Mouse (Mus musculus): ENCODE measurements around the gene Ankrd53. TPM values are rescaled to one million over a fixed set of nuclear protein-coding genes. Genes with fewer than 3 reads are reported as not detected.
"Not testable (repeated sequence)": the region's sequence is repeated elsewhere in the genome, so short reads cannot be mapped to it uniquely, and the experiment has no call there.

Gene Ankrd53
- polyA plus RNA-seq, 1 experiment: not detected

- 87% methylated on average over 9 of the region's 9 CpGs for WGBS
- DNase-seq (ENCODE audit: low read depth, low spot score): no peak
These were observed 6.4 kb upstream of the Ankrd53 start for GRCm38 (mm10) chr6:83756051-83756450.

- WGBS: 4% methylated on average over 35 of the region's 35 CpGs
- peak; percentile 11 for DNase-seq (ENCODE audit: low read depth, low spot score)
These were observed 512 bp downstream of the Ankrd53 start for GRCm38 (mm10) chr6:83762880-83763431.

GRCm38 (mm10) chr6:83766982-83767381, 4.5 kb downstream of the Ankrd53 start:
- 90% methylated on average over 3 of the region's 3 CpGs for WGBS
- no peak for DNase-seq (ENCODE audit: low read depth, low spot score)

- DNase-seq (ENCODE audit: low read depth, low spot score): no peak
- WGBS: 57% methylated on average over 5 of the region's 5 CpGs
These were observed 6.0 kb downstream of the Ankrd53 start for GRCm38 (mm10) chr6:83768485-83768884.

GRCm38 (mm10) chr6:83774126-83774525, 11.7 kb downstream of the Ankrd53 start:
- DNase-seq (ENCODE audit: low read depth, low spot score): peak; percentile 36

GRCm38 (mm10) chr6:83774781-83775563, 12.5 kb downstream of the Ankrd53 start:
- DNase-seq (ENCODE audit: low read depth, low spot score): peak; percentile 19
- under 1% methylated on average over 14 of the region's 14 CpGs for WGBS

More at GRCm38 (mm10) chr6:83774126-83774525, 11.7 kb downstream of the Ankrd53 start:
- WGBS: 25% methylated on average over 9 of the region's 9 CpGs

GRCm38 (mm10) chr6:83775638-83776293, 13.3 kb downstream of the Ankrd53 start, which contains the start of gene Tex261:
Tex261 (minus strand) TSS chr6:83775813.
- DNase-seq (ENCODE audit: low read depth, low spot score): peak; percentile 62
- WGBS: under 1% methylated on average over 45 of the region's 45 CpGs

GRCm38 (mm10) chr6:83778306-83778705, 15.9 kb downstream of the Ankrd53 start:
- 90% methylated on average over 7 of the region's 7 CpGs for WGBS
- no peak for DNase-seq (ENCODE audit: low read depth, low spot score)

GRCm38 (mm10) chr6:83779026-83779425, 16.6 kb downstream of the Ankrd53 start:
- WGBS: 7% methylated on average over 5 of the region's 5 CpGs
- DNase-seq (ENCODE audit: low read depth, low spot score): peak; percentile 21

- DNase-seq (ENCODE audit: low read depth, low spot score): no peak
- WGBS: 69% methylated on average over 3 of the region's 3 CpGs
These were observed 24.0 kb downstream of the Ankrd53 start for GRCm38 (mm10) chr6:83786426-83786825.

GRCm38 (mm10) chr6:83788554-83788953, 26.1 kb downstream of the Ankrd53 start:
- no peak for DNase-seq (ENCODE audit: low read depth, low spot score)
- 87% methylated on average over 7 of the region's 7 CpGs for WGBS

GRCm38 (mm10) chr6:83790533-83790932, 28.1 kb downstream of the Ankrd53 start:
- WGBS: 82% methylated on average over 5 of the region's 5 CpGs

GRCm38 (mm10) chr6:83791251-83791890, 28.9 kb downstream of the Ankrd53 start:
- no peak for DNase-seq (ENCODE audit: low read depth, low spot score)
- WGBS: 48% methylated on average over 4 of the region's 4 CpGs

More at GRCm38 (mm10) chr6:83790533-83790932, 28.1 kb downstream of the Ankrd53 start:
- not testable (repeated sequence) for DNase-seq (ENCODE audit: low read depth, low spot score)

- peak; percentile 93 for DNase-seq (ENCODE audit: low read depth, low spot score)
- under 1% methylated on average over 43 of the region's 43 CpGs for WGBS
These were observed 32.4 kb downstream of the Ankrd53 start, which contains the start of gene Nagk for GRCm38 (mm10) chr6:83794760-83795296. Nagk (plus strand) TSS chr6:83794982.

GRCm38 (mm10) chr6:83795492-83795900, 33.1 kb downstream of the Ankrd53 start:
- DNase-seq (ENCODE audit: low read depth, low spot score): peak; percentile 51
- WGBS: under 1% methylated on average over 13 of the region's 13 CpGs

- DNase-seq (ENCODE audit: low read depth, low spot score): peak; percentile 27
- WGBS: 25% methylated on average over 3 of the region's 3 CpGs
These were observed 34.2 kb downstream of the Ankrd53 start for GRCm38 (mm10) chr6:83796686-83797085.

- 94% methylated on average over 5 of the region's 5 CpGs for WGBS
- no peak for DNase-seq (ENCODE audit: low read depth, low spot score)
These were observed 39.6 kb downstream of the Ankrd53 start for GRCm38 (mm10) chr6:83802033-83802432.

GRCm38 (mm10) chr6:83802846-83803245, 40.4 kb downstream of the Ankrd53 start:
- no peak for DNase-seq (ENCODE audit: low read depth, low spot score)
- WGBS: 92% methylated on average over 3 of the region's 3 CpGs

- WGBS: 98% methylated on average over 3 of the region's 3 CpGs
- DNase-seq (ENCODE audit: low read depth, low spot score): no peak
These were observed 53.4 kb downstream of the Ankrd53 start for GRCm38 (mm10) chr6:83815801-83816200.

All from large intestine, adult 2 months (tissue).